Mouse (Mus musculus) heart, embryonic 10.5 days (tissue): ENCODE results near the gene D10Jhu81e. TPM values are rescaled to one million over a fixed set of nuclear protein-coding genes. Genes with fewer than 3 reads are reported as not detected.

Source experiments
- DNase-seq: peaks from one replicate; pipeline ENCODE4 v3.0.0-alpha.2; 2017; ENCODE audit warnings: low spot score
- H3K27ac ChIP-seq: fragments of 300-500 bp; sonication (generic); 2 replicates; pipeline ENCODE4 v1.5.1; 2016; ENCODE audit warnings: mild to moderate bottlenecking
- H3K27me3 ChIP-seq: fragments of 300-500 bp; sonication (generic); 2 replicates; pipeline ENCODE4 v1.6.1; 2016; ENCODE audit warnings: mild to moderate bottlenecking; ENCODE audit not compliant: poor library complexity, insufficient read depth, severe bottlenecking
- H3K36me3 ChIP-seq: fragments of 300-500 bp; sonication (generic); 2 replicates; pipeline ENCODE4 v1.6.1; 2016; ENCODE audit warnings: mild to moderate bottlenecking, moderate library complexity
- H3K4me1 ChIP-seq: fragments of 300-500 bp; sonication (generic); 2 replicates; pipeline ENCODE4 v1.6.1; 2016; ENCODE audit warnings: mild to moderate bottlenecking
- H3K4me3 ChIP-seq: fragments of 300-500 bp; sonication (generic); 2 replicates; pipeline ENCODE4 v1.5.1; 2016; ENCODE audit warnings: mild to moderate bottlenecking, moderate library complexity
- H3K9me3 ChIP-seq: fragments of 300-500 bp; sonication (generic); 2 replicates; pipeline ENCODE4 v1.6.1; 2016; ENCODE audit warnings: mild to moderate bottlenecking, moderate library complexity
- WGBS: fragments of 180-500 bp; shearing (Covaris S2); methylation state at CpG from one replicate; pipeline ENCODE4 v1.1.7; 2016; 5-methylcytosine and 5-hydroxymethylcytosine counted together
- polyA plus RNA-seq: library from polyadenylated mRNA; unstranded; fragments of >200 nt; fragmentation: Nextera tagmentation; extraction: Ambion mirVana; gene quantifications from 2 replicates; pipeline ENCODE4 v1.2.1, GENCODE M21; 2016

D10Jhu81e gene
- polyA plus RNA-seq, 1 experiment from 2014 or later, result 32.8 TPM

GRCm38 (mm10) chr10:78174474-78174873, 4.9 kb upstream of the D10Jhu81e start:
- Histone ChIP-seq H3K27ac (no peak overlapping the region), H3K36me3 (peaks cover 90% of the 10 kb centered on the region), H3K9me3 (no peaks in the 10 kb centered on the region), H3K27me3 (no peaks in the 10 kb centered on the region), H3K4me1 (peaks cover 11% of the 10 kb centered on the region), H3K4me3 (no peak overlapping the region)
- 92% methylated on average over 5 of the region's 5 CpGs for WGBS
- no peak for DNase-seq

- no peaks in the 10 kb centered on the region for H3K27me3 ChIP-seq
- H3K27ac ChIP-seq, result no peak overlapping the region
- H3K9me3 ChIP-seq, result no peaks in the 10 kb centered on the region
- peaks cover 24% of the 10 kb centered on the region for H3K4me1 ChIP-seq
- no peak for DNase-seq
- WGBS, result 90% methylated on average over 9 of the region's 9 CpGs
- no peak overlapping the region for H3K4me3 ChIP-seq
- peaks cover 73% of the 10 kb centered on the region for H3K36me3 ChIP-seq
Observed at GRCm38 (mm10) chr10:78171581-78171980, 2.0 kb upstream of the D10Jhu81e start.

GRCm38 (mm10) chr10:78171057-78171456, 1.5 kb upstream of the D10Jhu81e start:
- Histone ChIP-seq H3K27me3 (no peaks in the 10 kb centered on the region), H3K27ac (no peak overlapping the region), H3K9me3 (no peaks in the 10 kb centered on the region), H3K4me1 (peaks cover 24% of the 10 kb centered on the region), H3K4me3 (no peak overlapping the region), H3K36me3 (peaks cover 73% of the 10 kb centered on the region)
- 88% methylated on average over 7 of the region's 7 CpGs for WGBS
- no peak for DNase-seq

- peak overlapping the region; percentile 95 for H3K27ac ChIP-seq
- peak overlapping the region; percentile 94; the same call in 1 of the 2 replicates for H3K4me3 ChIP-seq
Observed at GRCm38 (mm10) chr10:78170445-78170844, 863 bp upstream of the D10Jhu81e start.

GRCm38 (mm10) chr10:78168792-78169191, 790 bp downstream of the D10Jhu81e start:
- Histone ChIP-seq H3K36me3 (peaks cover 73% of the 10 kb centered on the region), H3K27me3 (no peaks in the 10 kb centered on the region), H3K9me3 (no peaks in the 10 kb centered on the region), H3K4me1 (peaks cover 24% of the 10 kb centered on the region), H3K27ac (peak overlapping the region; percentile 95), H3K4me3 (peak overlapping the region; percentile 94)
- 81% methylated on average over 11 of the region's 11 CpGs for WGBS
- DNase-seq, result no peak

More at GRCm38 (mm10) chr10:78170445-78170844, 863 bp upstream of the D10Jhu81e start:
- Histone ChIP-seq H3K4me1 (peaks cover 24% of the 10 kb centered on the region), H3K36me3 (peaks cover 73% of the 10 kb centered on the region), H3K27me3 (no peaks in the 10 kb centered on the region), H3K9me3 (no peaks in the 10 kb centered on the region)
- 50% methylated on average over 2 of the region's 2 CpGs for WGBS
- DNase-seq, result no peak

GRCm38 (mm10) chr10:78167775-78168174, 1.8 kb downstream of the D10Jhu81e start:
- H3K9me3 ChIP-seq, result no peaks in the 10 kb centered on the region
- peaks cover 73% of the 10 kb centered on the region for H3K36me3 ChIP-seq
- no peak overlapping the region for H3K27ac ChIP-seq
- no peaks in the 10 kb centered on the region for H3K27me3 ChIP-seq
- no peak overlapping the region for H3K4me3 ChIP-seq
- no peak for DNase-seq
- H3K4me1 ChIP-seq, result peaks cover 24% of the 10 kb centered on the region

DNA sequence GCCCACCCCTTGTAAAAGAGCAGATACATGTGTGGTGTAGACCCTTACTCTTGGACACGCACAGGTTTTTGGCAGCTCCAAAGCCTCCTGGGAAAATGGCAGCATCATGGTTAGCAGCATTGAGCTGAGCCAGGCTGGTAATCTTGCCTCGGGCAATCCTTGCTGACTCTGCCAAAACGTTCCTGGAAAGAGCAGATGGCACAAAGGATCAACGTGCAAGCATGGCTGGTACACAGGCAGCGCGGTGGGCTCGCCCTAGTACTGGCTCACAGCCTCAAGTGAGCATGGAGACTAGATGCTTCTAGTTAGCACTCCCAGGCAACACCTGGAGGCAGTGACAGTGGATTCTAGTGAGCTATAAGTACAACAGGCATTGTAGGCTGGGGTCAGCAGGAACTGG, 2.2 kb downstream of the D10Jhu81e start:
- H3K27me3 ChIP-seq, result no peaks in the 10 kb centered on the region
- peaks cover 73% of the 10 kb centered on the region for H3K36me3 ChIP-seq
- WGBS, result 92% methylated on average over 7 of the region's 7 CpGs
- no peak for DNase-seq
- peaks cover 24% of the 10 kb centered on the region for H3K4me1 ChIP-seq
- no peaks in the 10 kb centered on the region for H3K9me3 ChIP-seq
- H3K27ac ChIP-seq, result no peak overlapping the region
- H3K4me3 ChIP-seq, result no peak overlapping the region

DNA sequence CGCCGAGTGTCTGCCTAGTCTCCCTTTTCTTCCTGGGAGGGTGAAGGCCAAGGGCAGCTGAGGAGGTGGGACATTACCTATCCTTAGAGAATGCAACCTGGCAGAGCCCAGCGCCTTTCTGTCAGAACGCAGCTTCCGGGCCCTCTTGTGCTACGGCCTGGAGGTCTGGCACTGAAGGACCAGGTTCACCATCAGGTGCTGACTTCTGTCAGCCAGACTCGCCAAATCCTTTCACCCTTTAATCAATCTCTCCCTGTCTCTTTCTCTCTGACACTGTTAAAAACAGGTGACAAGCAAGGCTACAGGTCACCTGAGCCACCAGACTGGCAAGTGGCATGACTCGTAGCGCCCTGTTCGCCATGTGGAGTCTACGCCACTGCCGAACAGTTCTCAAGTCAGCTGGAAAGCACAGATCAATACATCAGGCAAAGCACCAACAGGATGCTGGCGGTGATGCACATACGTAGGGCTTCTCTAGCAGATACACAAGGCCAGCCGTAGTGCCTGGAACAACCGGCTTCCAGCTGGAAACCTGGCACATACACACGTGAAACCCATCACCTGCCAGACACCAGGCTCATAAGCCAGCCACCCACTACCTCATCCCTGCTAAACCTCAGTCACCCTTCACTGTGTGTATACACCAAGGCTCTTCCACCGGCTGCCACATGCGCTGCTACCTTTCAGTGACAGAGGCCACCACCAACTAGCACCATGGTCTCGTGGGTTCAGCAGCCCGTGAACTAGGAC, 4.2 kb downstream of the D10Jhu81e start:
- Histone ChIP-seq H3K36me3 (peaks cover 71% of the 10 kb centered on the region), H3K27ac (no peak overlapping the region), H3K27me3 (no peaks in the 10 kb centered on the region), H3K4me3 (no peak overlapping the region), H3K9me3 (no peaks in the 10 kb centered on the region), H3K4me1 (peaks cover 23% of the 10 kb centered on the region)
- no peak for DNase-seq
- WGBS, result 91% methylated on average over 21 of the region's 21 CpGs

GRCm38 (mm10) chr10:78164786-78165185, 4.8 kb downstream of the D10Jhu81e start:
- Histone ChIP-seq H3K4me1 (peaks cover 19% of the 10 kb centered on the region), H3K4me3 (no peak overlapping the region), H3K27me3 (no peaks in the 10 kb centered on the region), H3K9me3 (no peaks in the 10 kb centered on the region), H3K27ac (no peak overlapping the region), H3K36me3 (peaks cover 71% of the 10 kb centered on the region)
- WGBS, result 87% methylated on average over 12 of the region's 12 CpGs
- DNase-seq, result no peak

DNA sequence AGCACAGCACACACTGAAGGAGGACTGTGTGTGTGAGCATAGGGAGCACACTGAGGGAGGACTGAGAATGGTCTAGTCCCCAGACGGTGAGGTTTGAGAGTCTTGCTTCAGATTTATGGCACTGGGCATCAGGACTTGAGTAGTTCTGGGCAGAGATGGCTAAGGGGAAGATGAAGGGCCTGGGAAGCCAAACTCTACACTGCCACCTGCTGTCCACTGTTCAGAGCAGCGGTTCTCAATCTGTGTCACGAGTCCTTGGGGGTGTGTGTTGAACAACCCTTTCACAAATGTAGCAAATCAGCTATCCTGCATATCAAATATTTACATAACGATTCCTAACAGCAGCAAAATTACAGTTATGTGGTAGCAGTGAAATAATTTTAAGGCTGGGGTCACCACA, 5.7 kb downstream of the D10Jhu81e start:
- Histone ChIP-seq H3K27me3 (no peaks in the 10 kb centered on the region), H3K27ac (no peak overlapping the region), H3K4me3 (no peak overlapping the region), H3K36me3 (peaks cover 71% of the 10 kb centered on the region), H3K4me1 (peaks cover 17% of the 10 kb centered on the region), H3K9me3 (no peaks in the 10 kb centered on the region)
- 37% methylated on average over 4 of the region's 4 CpGs for WGBS
- no peak for DNase-seq

DNA sequence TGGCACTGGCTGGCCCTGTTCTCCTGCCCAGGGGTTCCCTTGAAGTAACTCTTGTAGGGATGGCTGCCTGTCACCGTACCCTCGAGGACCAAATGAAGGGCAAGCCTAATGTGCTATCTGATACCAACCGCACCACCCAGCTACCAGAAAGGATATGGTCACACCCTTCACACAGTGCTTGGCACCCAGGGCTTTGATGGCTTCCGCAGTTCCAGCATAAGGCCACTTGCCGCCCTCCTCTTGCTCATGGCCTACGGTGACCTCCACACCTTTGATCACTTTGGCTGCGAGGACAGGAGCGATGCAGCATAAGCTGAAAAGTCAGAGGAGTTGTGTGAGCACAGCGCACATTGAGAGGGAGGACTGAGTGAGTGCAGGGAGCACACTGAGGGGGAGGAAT, 6.3 kb downstream of the D10Jhu81e start:
- no peak overlapping the region for H3K4me3 ChIP-seq
- H3K4me1 ChIP-seq, result peaks cover 10% of the 10 kb centered on the region
- no peak for DNase-seq
- H3K27me3 ChIP-seq, result no peaks in the 10 kb centered on the region
- 88% methylated on average over 9 of the region's 9 CpGs for WGBS
- H3K36me3 ChIP-seq, result peaks cover 71% of the 10 kb centered on the region
- no peaks in the 10 kb centered on the region for H3K9me3 ChIP-seq
- no peak overlapping the region for H3K27ac ChIP-seq

DNA sequence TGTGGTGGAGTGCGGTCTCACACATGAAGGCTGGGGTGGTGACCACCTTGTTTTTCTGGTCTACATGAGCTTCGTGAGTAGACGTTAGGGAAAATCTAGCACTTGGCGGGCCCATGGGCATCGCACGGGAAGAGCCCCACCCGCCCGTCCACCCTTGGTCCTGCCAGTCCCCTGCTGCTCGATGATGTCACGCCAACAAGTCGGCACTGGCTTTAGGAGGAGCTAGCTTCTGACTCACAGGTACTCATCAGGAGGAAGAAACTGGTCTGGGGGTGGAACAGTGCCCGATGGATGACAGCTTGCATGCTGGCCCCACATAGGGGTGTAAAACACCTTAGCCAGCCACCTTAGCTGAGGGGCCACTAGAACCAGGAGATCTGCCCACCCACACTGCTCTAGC, 6.9 kb downstream of the D10Jhu81e start:
- no peaks in the 10 kb centered on the region for H3K9me3 ChIP-seq
- peaks cover 69% of the 10 kb centered on the region for H3K36me3 ChIP-seq
- H3K27ac ChIP-seq, result no peak overlapping the region
- no peak overlapping the region for H3K4me3 ChIP-seq
- no peak for DNase-seq
- H3K27me3 ChIP-seq, result no peaks in the 10 kb centered on the region
- WGBS, result 92% methylated on average over 12 of the region's 12 CpGs
- H3K4me1 ChIP-seq, result peaks cover 9% of the 10 kb centered on the region

GRCm38 (mm10) chr10:78161096-78161495, 8.5 kb downstream of the D10Jhu81e start:
- H3K36me3 ChIP-seq, result peaks cover 54% of the 10 kb centered on the region
- DNase-seq, result no peak
- WGBS, result 82% methylated on average over 8 of the region's 8 CpGs

More at GRCm38 (mm10) chr10:78161096-78161495, 8.5 kb downstream of the D10Jhu81e start:
- Histone ChIP-seq H3K4me1 (peaks cover 9% of the 10 kb centered on the region), H3K27me3 (no peaks in the 10 kb centered on the region), H3K27ac (no peak overlapping the region), H3K4me3 (no peak overlapping the region), H3K9me3 (no peaks in the 10 kb centered on the region)
